Mouse (Mus musculus) midbrain, embryonic 15.5 days (tissue): ENCODE results near the gene Ess2. TPM values are rescaled to one million over a fixed set of nuclear protein-coding genes. Genes with fewer than 3 reads are reported as not detected.

Experiments used
- polyA plus RNA-seq: library from polyadenylated mRNA; unstranded; fragments of >200 nt; fragmentation: Nextera tagmentation; extraction: Ambion mirVana; gene quantifications from 2 replicates; pipeline ENCODE4 v1.2.1, GENCODE M21; 2015

Gene Ess2
- polyA plus RNA-seq, 1 experiment from 2014 or later = 57.1 TPM

Other genes with a start within 250 kb of the Ess2 start
- 53.2 and 59.4 TPM in 2 replicates for gene Med15, start 178.5 kb downstream of the Ess2 start, polyA plus RNA-seq
- gene Klhl22, start 151.7 kb downstream of the Ess2 start, polyA plus RNA-seq = 93.2 and 93.4 TPM in 2 replicates
- gene Scarf2, start 114.1 kb downstream of the Ess2 start, polyA plus RNA-seq = 1.7 and 2.6 TPM in 2 replicates
- gene B830017H08Rik, start 78.2 kb downstream of the Ess2 start, polyA plus RNA-seq = 3.5 and 4.9 TPM in 2 replicates
- 3.9 and 5.2 TPM in 2 replicates for gene Car15, start 73.0 kb downstream of the Ess2 start, polyA plus RNA-seq
- 0.53 and 0.68 TPM in 2 replicates for gene Gm20518, start 19.7 kb downstream of the Ess2 start, polyA plus RNA-seq
- gene Tssk1, start 17.1 kb downstream of the Ess2 start, polyA plus RNA-seq = not detected in 2 replicates
- gene Dgcr2, start 12.8 kb downstream of the Ess2 start, polyA plus RNA-seq = 119 and 120 TPM in 2 replicates
- gene Tssk2, start 12.7 kb downstream of the Ess2 start, polyA plus RNA-seq = 0.11 TPM in 1 of 2 replicates, not detected in the other
- 0.38 and 1.1 TPM in 2 replicates for gene Gsc2, start 3.7 kb upstream of the Ess2 start, polyA plus RNA-seq
- gene Slc25a1, start 16.9 kb upstream of the Ess2 start, polyA plus RNA-seq = 169 and 179 TPM in 2 replicates
- gene Vpreb2, start 69.1 kb upstream of the Ess2 start, polyA plus RNA-seq = not detected in 2 replicates
- 160 and 171 TPM in 2 replicates for gene Dgcr6, start 141.5 kb upstream of the Ess2 start, polyA plus RNA-seq
- gene Prodh, start 178.9 kb upstream of the Ess2 start, polyA plus RNA-seq = 3.7 and 5.0 TPM in 2 replicates
- gene Rtn4r, start 216.3 kb upstream of the Ess2 start, polyA plus RNA-seq = 25.0 and 27.2 TPM in 2 replicates